7 mouse cellular contexts compared by ENCODE assay signal in the genomic region with DNA sequence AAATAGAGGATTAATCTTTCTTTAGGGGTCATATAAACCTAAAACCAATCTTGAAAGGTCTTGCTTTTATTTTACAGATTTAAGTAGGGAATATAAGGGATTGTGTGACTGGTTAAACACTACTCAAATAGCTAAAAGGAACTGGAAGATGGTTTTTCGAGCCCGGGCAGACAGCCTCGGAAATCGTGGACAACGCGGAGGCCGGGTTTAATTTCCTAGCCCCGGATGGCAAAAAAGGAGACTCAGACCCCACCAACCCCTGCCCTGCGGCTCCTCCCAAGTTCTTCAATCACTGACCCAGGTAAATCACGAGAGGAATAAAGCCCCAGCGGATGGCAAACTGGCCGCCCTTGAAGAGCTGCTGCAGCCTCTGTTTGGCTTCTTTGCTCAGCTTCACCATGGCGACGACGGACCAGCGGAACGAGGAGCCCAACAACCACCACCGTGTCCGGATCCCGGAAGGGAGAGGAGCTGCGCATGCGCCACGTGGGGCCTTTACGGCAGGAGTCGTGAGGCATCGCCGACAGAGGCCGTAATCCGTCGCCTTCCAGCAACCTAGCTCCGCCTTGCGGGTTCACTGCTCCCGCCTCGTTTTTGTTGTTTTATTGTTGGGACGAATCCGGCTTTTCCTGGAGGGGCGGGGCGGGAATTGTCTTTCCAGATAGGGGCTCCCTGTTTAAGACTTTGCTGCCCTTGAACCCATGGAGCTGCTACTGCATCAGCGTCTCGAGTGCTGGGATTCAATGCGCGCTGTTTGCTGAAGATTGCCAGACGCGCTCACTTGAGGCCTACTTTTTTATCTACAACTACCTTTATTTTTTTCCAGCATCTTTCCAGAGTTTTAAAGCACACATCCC. TPM values are rescaled to one million over a fixed set of nuclear protein-coding genes. Genes with fewer than 3 reads are reported as not detected.
DNase-seq lines count a peak whose midpoint lies in the region; ATAC-seq lines count a peak whose summit lies in the region.

Gene Tomm7 (minus strand): TSS at position 488 of the 857 bp plus-strand sequence.

- peak within 1 kb of the TSS; percentile 63 for H3K4me2 ChIP-seq in intestine, embryonic 15.5 days (replicated peaks)

- 1% methylated on average over 44 of the region's 44 CpGs for WGBS in intestine, embryonic 15.5 days
- WGBS in midbrain, embryonic 10.5 days, result under 1% methylated on average over 44 of the region's 44 CpGs

- no peaks in the 10 kb centered on the region for H3K9me3 ChIP-seq in intestine, embryonic 15.5 days
- H3K9me3 ChIP-seq in midbrain, embryonic 10.5 days (replicated peaks), result no peaks in the 10 kb centered on the region

- H3K4me1 ChIP-seq in intestine, embryonic 15.5 days (replicated peaks), result peaks cover 7% of the 10 kb centered on the region; the same call in 1 of the 2 replicates
- peaks cover 21% of the 10 kb centered on the region for H3K4me1 ChIP-seq in midbrain, embryonic 10.5 days

- intact Hi-C loops in gastrocnemius, postnatal 36 days (cut with DNase I), result no loop called here
- intact Hi-C loops in left cerebral cortex, postnatal 25 days (cut with DNase I), result loop anchor here (5.0 kb wide), 1 partner anchor 323 kb away; no protein-coding TSS in a partner anchor

- H3K36me3 ChIP-seq in intestine, embryonic 15.5 days, result no peaks in the 10 kb centered on the region
- H3K36me3 ChIP-seq in midbrain, embryonic 10.5 days, result peaks cover 30% of the 10 kb centered on the region

- peak within 1 kb of the TSS; percentile 75 for H3K9ac ChIP-seq in intestine, embryonic 15.5 days

- peak within 1 kb of the TSS; percentile 76 for H3K4me3 ChIP-seq in intestine, embryonic 15.5 days (replicated peaks)
- peak within 1 kb of the TSS; percentile 80 for H3K4me3 ChIP-seq in midbrain, embryonic 10.5 days

- peak within 1 kb of the TSS; percentile 83 for H3K27ac ChIP-seq in intestine, embryonic 15.5 days
- H3K27ac ChIP-seq in midbrain, embryonic 10.5 days (replicated peaks), result peak within 1 kb of the TSS; percentile 88

- no peaks in the 10 kb centered on the region for H3K27me3 ChIP-seq in intestine, embryonic 15.5 days (replicated peaks)
- H3K27me3 ChIP-seq in midbrain, embryonic 10.5 days (ENCODE audit: low read depth, poor library complexity, severe bottlenecking), result no peaks in the 10 kb centered on the region

- DNase-seq in adrenal gland, adult 2 months, result peak; percentile 99
- peak; percentile 95 for DNase-seq in embryo, embryonic 11.5 days (ENCODE audit: low read depth, low spot score)
- peak; percentile 90 to 97 for DNase-seq in gastrocnemius, postnatal 36 days
- peak; percentile 97 to 98 for DNase-seq in left cerebral cortex, postnatal 25 days (ENCODE audit: low spot score in 2 of 2)
- peak; percentile 98 for DNase-seq in midbrain, embryonic 10.5 days (ENCODE audit: low spot score)
- peak; percentile 96 for DNase-seq in right cerebral cortex, postnatal 4 days

- peak; percentile 95 for ATAC-seq in intestine, embryonic 15.5 days

RNA-seq across cellular contexts. Expression of gene Tomm7, which starts in this region (rescaled TPM):
- total RNA-seq in adrenal gland, adult 2 months (2021), result 100 to 1,000 TPM in 1 of 2 experiments, 10 to 100 TPM in 1; 79.5 to 136 TPM
- polyA plus RNA-seq in adrenal gland, adult 2 months (2012; rRNA removed), result 10.2 and 15.8 TPM in 2 replicates
- total RNA-seq in gastrocnemius, postnatal 36 days (2021), result 10 to 100 TPM; 55.3 to 57.3 TPM
- polyA plus RNA-seq in intestine, embryonic 15.5 days (2015; fragmentation: Nextera tagmentation; extraction: Ambion mirVana), result 132 and 141 TPM in 2 replicates
- 10 to 100 TPM; 82.3 to 88.1 TPM for total RNA-seq in left cerebral cortex, postnatal 25 days (2021)
- polyA plus RNA-seq in midbrain, embryonic 10.5 days (2016; fragmentation: Nextera tagmentation; extraction: Ambion mirVana), result 119 and 135 TPM in 2 replicates

Comparison
In these comparisons a context has a peak if more than half of its experiments do, and no peak if none do; other contexts are left out.
1. Peak in every context shown above with its lines: DNase-seq, ATAC-seq, H3K4me3 ChIP-seq and H3K27ac ChIP-seq.